Mouse (Mus musculus): ENCODE data around the gene Ago3. TPM values are rescaled to one million over a fixed set of nuclear protein-coding genes. Genes with fewer than 3 reads are reported as not detected.

Gene Ago3
- total RNA-seq, 1 experiment: 17.8 TPM

GRCm38 (mm10) chr4:126464892-126465235 lies 35.5 kb upstream of the Ago3 start:
- peak; percentile 72 for DNase-seq (ENCODE audit: low read depth, low spot score)
- Histone ChIP-seq H3K9me3 (ENCODE audit: control insufficient read depth, insufficient read depth, low read depth, low read length) (no peaks in the 10 kb centered on the region), H3K36me3 (ENCODE audit: control insufficient read depth, insufficient read depth, low read length, poor library complexity, severe bottlenecking) (peaks cover 6% of the 10 kb centered on the region; the same call in 1 of the 2 replicates), H3K4me1 (ENCODE audit: control insufficient read depth in 2 of 2, insufficient read depth in 2 of 2, low read length in 2 of 2, poor library complexity in 1 of 2) (peaks cover 16 to 24% of the 10 kb centered on the region in 2 experiments; a peak in 3 of 4 replicates), H3K9ac (ENCODE audit: insufficient read depth, low read depth, low read length, poor library complexity, severe bottlenecking) (peak overlapping the region; percentile 40; the same call in 1 of the 2 replicates), H3K4me3 (ENCODE audit: insufficient read depth in 1 of 2, low read depth in 1 of 2, low read length in 2 of 2, poor library complexity in 1 of 2, severe bottlenecking in 1 of 2) (peak overlapping the region; percentile 64 to 67), H3K27ac (ENCODE audit: insufficient read depth, low read depth, low read length, poor library complexity, severe bottlenecking) (peak overlapping the region; percentile 87)
- in situ Hi-C loops (cut with MboI; ENCODE audit: low sequenced_read_pairs in 2 of 2, unreplicated experiment in 2 of 2): no loop called here
- TF ChIP-seq CHD2 (IDR thresholded peaks at IDR 0.05; ENCODE audit: low read depth, low read length) (no peak; the same call in 1 of the 2 replicates), HCFC1 (IDR thresholded peaks at IDR 0.05; ENCODE audit: borderline replicate concordance, insufficient read depth, low read length) (no peak), MAFK (IDR thresholded peaks at IDR 0.05; ENCODE audit: insufficient read depth, low read depth, low read length) (no peak), ZC3H11A (IDR thresholded peaks at IDR 0.05; ENCODE audit: borderline replicate concordance, low read depth, low read length) (no peak), ZNF384 (IDR thresholded peaks at IDR 0.05; ENCODE audit: low read depth, low read length) (no peak)

- H3K4me1 ChIP-seq (ENCODE audit: control insufficient read depth in 2 of 2, insufficient read depth in 2 of 2, low read length in 2 of 2, poor library complexity in 1 of 2): peaks cover 16 to 26% of the 10 kb centered on the region in 2 experiments; a peak in 3 of 4 replicates
- peak overlapping the region; percentile 21 to 64 for H3K4me3 ChIP-seq (ENCODE audit: insufficient read depth in 1 of 2, low read depth in 1 of 2, low read length in 2 of 2, poor library complexity in 1 of 2, severe bottlenecking in 1 of 2)
- peak overlapping the region; percentile 87; the same call in 1 of the 2 replicates for H3K27ac ChIP-seq (ENCODE audit: insufficient read depth, low read depth, low read length, poor library complexity, severe bottlenecking)
Observed at GRCm38 (mm10) chr4:126464189-126464891, 35.0 kb upstream of the Ago3 start.

GRCm38 (mm10) chr4:126455441-126455840 lies 26.1 kb upstream of the Ago3 start:
- TF ChIP-seq HCFC1 (IDR thresholded peaks at IDR 0.05; ENCODE audit: borderline replicate concordance, insufficient read depth, low read length) (no peak), CHD2 (IDR thresholded peaks at IDR 0.05; ENCODE audit: low read depth, low read length) (no peak), ZNF384 (IDR thresholded peaks at IDR 0.05; ENCODE audit: low read depth, low read length) (no peak), MAFK (IDR thresholded peaks at IDR 0.05; ENCODE audit: insufficient read depth, low read depth, low read length) (no peak), ZC3H11A (IDR thresholded peaks at IDR 0.05; ENCODE audit: borderline replicate concordance, low read depth, low read length) (no peak)
- Histone ChIP-seq H3K9ac (ENCODE audit: insufficient read depth, low read depth, low read length, poor library complexity, severe bottlenecking) (no peak overlapping the region), H3K27ac (ENCODE audit: insufficient read depth, low read depth, low read length, poor library complexity, severe bottlenecking) (no peak overlapping the region), H3K36me3 (ENCODE audit: control insufficient read depth, insufficient read depth, low read length, poor library complexity, severe bottlenecking) (peaks cover 37% of the 10 kb centered on the region), H3K9me3 (ENCODE audit: control insufficient read depth, insufficient read depth, low read depth, low read length) (no peaks in the 10 kb centered on the region), H3K4me1 (ENCODE audit: control insufficient read depth in 2 of 2, insufficient read depth in 2 of 2, low read length in 2 of 2, poor library complexity in 1 of 2) (peaks cover 0 to 8% of the 10 kb centered on the region in 2 experiments; a peak in 2 of 4 replicates), H3K4me3 (ENCODE audit: insufficient read depth in 1 of 2, low read depth in 1 of 2, low read length in 2 of 2, poor library complexity in 1 of 2, severe bottlenecking in 1 of 2) (no peak overlapping the region)
- in situ Hi-C loops (cut with MboI; ENCODE audit: low sequenced_read_pairs in 2 of 2, unreplicated experiment in 2 of 2): no loop called here
- DNase-seq (ENCODE audit: low read depth, low spot score): no peak

More at GRCm38 (mm10) chr4:126464189-126464891, 35.0 kb upstream of the Ago3 start:
- Histone ChIP-seq H3K36me3 (ENCODE audit: control insufficient read depth, insufficient read depth, low read length, poor library complexity, severe bottlenecking) (peaks cover 10% of the 10 kb centered on the region), H3K9me3 (ENCODE audit: control insufficient read depth, insufficient read depth, low read depth, low read length) (no peaks in the 10 kb centered on the region), H3K9ac (ENCODE audit: insufficient read depth, low read depth, low read length, poor library complexity, severe bottlenecking) (peak overlapping the region; percentile 4; the same call in 1 of the 2 replicates)
- no peak for TF ChIP-seq ZNF384 (IDR thresholded peaks at IDR 0.05; ENCODE audit: low read depth, low read length)
- no peak for TF ChIP-seq CHD2 (IDR thresholded peaks at IDR 0.05; ENCODE audit: low read depth, low read length)
- TF ChIP-seq MAFK (IDR thresholded peaks at IDR 0.05; ENCODE audit: insufficient read depth, low read depth, low read length): no peak
- no peak for TF ChIP-seq ZC3H11A (IDR thresholded peaks at IDR 0.05; ENCODE audit: borderline replicate concordance, low read depth, low read length)
- no peak for TF ChIP-seq HCFC1 (IDR thresholded peaks at IDR 0.05; ENCODE audit: borderline replicate concordance, insufficient read depth, low read length)
- in situ Hi-C loops (cut with MboI; ENCODE audit: low sequenced_read_pairs in 2 of 2, unreplicated experiment in 2 of 2): no loop called here
- no peak for DNase-seq (ENCODE audit: low read depth, low spot score)

GRCm38 (mm10) chr4:126454547-126455254 lies 25.3 kb upstream of the Ago3 start:
- H3K9me3 ChIP-seq (ENCODE audit: control insufficient read depth, insufficient read depth, low read depth, low read length): no peaks in the 10 kb centered on the region
- peaks cover 0 to 5% of the 10 kb centered on the region in 2 experiments; a peak in 2 of 4 replicates for H3K4me1 ChIP-seq (ENCODE audit: control insufficient read depth in 2 of 2, insufficient read depth in 2 of 2, low read length in 2 of 2, poor library complexity in 1 of 2)
- H3K4me3 ChIP-seq (ENCODE audit: insufficient read depth in 1 of 2, low read depth in 1 of 2, low read length in 2 of 2, poor library complexity in 1 of 2, severe bottlenecking in 1 of 2): no peak overlapping the region
- TF ChIP-seq ZC3H11A (IDR thresholded peaks at IDR 0.05; ENCODE audit: borderline replicate concordance, low read depth, low read length) (no peak), CHD2 (IDR thresholded peaks at IDR 0.05; ENCODE audit: low read depth, low read length) (no peak), HCFC1 (IDR thresholded peaks at IDR 0.05; ENCODE audit: borderline replicate concordance, insufficient read depth, low read length) (no peak), ZNF384 (IDR thresholded peaks at IDR 0.05; ENCODE audit: low read depth, low read length) (no peak), MAFK (IDR thresholded peaks at IDR 0.05; ENCODE audit: insufficient read depth, low read depth, low read length) (no peak)
- DNase-seq (ENCODE audit: low read depth, low spot score): no peak
- no peak overlapping the region for H3K27ac ChIP-seq (ENCODE audit: insufficient read depth, low read depth, low read length, poor library complexity, severe bottlenecking)
- H3K36me3 ChIP-seq (ENCODE audit: control insufficient read depth, insufficient read depth, low read length, poor library complexity, severe bottlenecking): peaks cover 35% of the 10 kb centered on the region
- in situ Hi-C loops (cut with MboI; ENCODE audit: low sequenced_read_pairs in 2 of 2, unreplicated experiment in 2 of 2): no loop called here
- no peak overlapping the region for H3K9ac ChIP-seq (ENCODE audit: insufficient read depth, low read depth, low read length, poor library complexity, severe bottlenecking)
